Mouse (Mus musculus) liver, embryonic 14.5 days (tissue): ENCODE measurements around the gene Rcbtb1.

Source experiments
- CTCF ChIP-seq: IDR thresholded peaks from 2 replicates; pipeline ENCODE4 v1.5.1; 2016; ENCODE audit warnings: antibody characterized with exemption, low read depth, control low read depth
- EP300 ChIP-seq: IDR thresholded peaks from 2 replicates; pipeline ENCODE4 v1.6.1; 2016; ENCODE audit warnings: antibody characterized with exemption, low read depth

DNA sequence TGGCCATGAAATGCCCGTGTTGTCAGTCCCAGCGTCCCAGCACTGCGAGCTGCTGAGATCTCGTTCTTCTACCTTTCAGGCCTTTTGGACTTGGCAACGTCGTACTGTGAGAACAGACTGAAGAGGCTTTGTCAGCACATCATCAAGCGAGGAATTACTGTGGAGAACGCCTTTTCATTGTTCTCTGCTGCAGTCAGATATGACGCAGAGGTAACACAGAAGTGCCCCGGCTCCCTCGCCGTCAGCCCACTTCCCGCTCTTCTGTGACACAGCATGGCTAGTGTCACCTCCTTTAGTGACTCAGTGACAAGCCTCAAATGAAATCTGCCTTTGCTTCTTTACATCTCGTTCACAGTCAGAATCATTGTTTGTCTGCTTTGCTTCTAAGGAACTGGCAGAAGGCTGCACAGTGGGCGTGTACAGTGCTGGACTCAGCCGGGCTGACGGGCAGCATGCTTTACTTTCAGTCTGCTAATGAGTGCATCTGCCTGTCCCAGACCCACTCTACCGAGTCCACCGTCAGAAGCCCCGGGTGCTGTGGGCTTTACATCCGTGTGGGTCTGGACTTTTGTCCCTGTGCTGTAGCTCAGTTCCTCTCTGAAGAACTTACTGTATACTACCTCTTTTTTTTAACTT is 29.4 kb downstream of the Rcbtb1 start:
- TF ChIP-seq CTCF: no peak
- no peak for TF ChIP-seq EP300
